Mouse (Mus musculus): ENCODE results near the gene Mxd1.

- TF ChIP-seq CTCF (IDR thresholded peaks at IDR 0.05; ENCODE audit: extremely low read depth, insufficient read depth, insufficient read length, insufficient replicate concordance) (no peak), POLR2A (IDR thresholded peaks at IDR 0.05; ENCODE audit: low read depth, low read length) (no peak)
These were observed 28.2 kb downstream of the Mxd1 start for GRCm38 (mm10) chr6:86640776-86641175.

Data from spleen, adult 2 months (tissue).